Mouse (Mus musculus): Measurements from ENCODE around the gene Krtap6-5. TPM values are rescaled to one million over a fixed set of nuclear protein-coding genes. Genes with fewer than 3 reads are reported as not detected.

Gene Krtap6-5
- polyA plus RNA-seq, 1 experiment from 2014 or later: not detected

- WGBS: 85% methylated on average over 5 of the region's 5 CpGs
- no peak within 1 kb of the TSS for H3K27ac ChIP-seq (ENCODE audit: low read depth, low read length)
- no peak within 1 kb of the TSS for H3K4me3 ChIP-seq (ENCODE audit: low read depth, low read length)
- no peak within 1 kb of the TSS for H3K9ac ChIP-seq (ENCODE audit: low read depth, low read length)
- H3K36me3 ChIP-seq (ENCODE audit: control insufficient read depth, insufficient read depth): no peaks in the 10 kb centered on the region
- H3K27me3 ChIP-seq (replicated peaks; ENCODE audit: control insufficient read depth, insufficient read depth, low read length): no peaks in the 10 kb centered on the region
- H3K9me3 ChIP-seq (ENCODE audit: control insufficient read depth): no peaks in the 10 kb centered on the region
- no peak within 1 kb of the TSS for H3K4me2 ChIP-seq (replicated peaks; ENCODE audit: low read depth)
- TF ChIP-seq CTCF (IDR thresholded peaks at IDR 0.05; ENCODE audit: low read depth): no peak
- H3K4me1 ChIP-seq (replicated peaks; ENCODE audit: control insufficient read depth, insufficient read depth, low read length): no peaks in the 10 kb centered on the region
- ATAC-seq: no peak
Measured at GRCm38 (mm10) chr16:89010659-89011058, 37.0 kb downstream of the Krtap6-5 start, which contains the start of gene Krtap22-2. Gene Krtap22-2 (minus strand): TSS chr16:89010759.

Other genes starting within 250 kb of the Krtap6-5 start
- not detected in 2 replicates for gene Gm20741, start 235.7 kb downstream of the Krtap6-5 start, polyA plus RNA-seq (2015; fragmentation: Nextera tagmentation; extraction: Ambion mirVana)
- gene Krtap15, start 227.7 kb downstream of the Krtap6-5 start, polyA plus RNA-seq (2015; fragmentation: Nextera tagmentation; extraction: Ambion mirVana): not detected in 2 replicates
- gene Krtap14, start 221.7 kb downstream of the Krtap6-5 start, polyA plus RNA-seq (2015; fragmentation: Nextera tagmentation; extraction: Ambion mirVana): not detected in 2 replicates
- gene Krtap19-1, start 178.5 kb downstream of the Krtap6-5 start, polyA plus RNA-seq (2015; fragmentation: Nextera tagmentation; extraction: Ambion mirVana): not detected in 2 replicates
- gene Krtap19-2, start 173.6 kb downstream of the Krtap6-5 start, polyA plus RNA-seq (2015; fragmentation: Nextera tagmentation; extraction: Ambion mirVana): not detected in 2 replicates
- gene Krtap19-3, start 169.8 kb downstream of the Krtap6-5 start, polyA plus RNA-seq (2015; fragmentation: Nextera tagmentation; extraction: Ambion mirVana): not detected in 2 replicates
- gene Krtap19-4, start 162.8 kb downstream of the Krtap6-5 start, polyA plus RNA-seq (2015; fragmentation: Nextera tagmentation; extraction: Ambion mirVana): not detected in 2 replicates
- gene Krtap19-5, start 151.4 kb downstream of the Krtap6-5 start, polyA plus RNA-seq (2015; fragmentation: Nextera tagmentation; extraction: Ambion mirVana): not detected in 2 replicates
- not detected in 2 replicates for gene Krtap19-9b, start 115.6 kb downstream of the Krtap6-5 start, polyA plus RNA-seq (2015; fragmentation: Nextera tagmentation; extraction: Ambion mirVana)
- not detected in 2 replicates for gene Krtap16-3, start 85.0 kb downstream of the Krtap6-5 start, polyA plus RNA-seq (2015; fragmentation: Nextera tagmentation; extraction: Ambion mirVana)
- gene Krtap22-2, start 37.1 kb downstream of the Krtap6-5 start, polyA plus RNA-seq (2015; fragmentation: Nextera tagmentation; extraction: Ambion mirVana): not detected in 2 replicates
- gene Gm10229, start 32.6 kb downstream of the Krtap6-5 start, polyA plus RNA-seq (2015; fragmentation: Nextera tagmentation; extraction: Ambion mirVana): not detected in 2 replicates
- not detected in 2 replicates for gene Krtap6-1, start 16.2 kb downstream of the Krtap6-5 start, polyA plus RNA-seq (2015; fragmentation: Nextera tagmentation; extraction: Ambion mirVana)
- gene Gm10228, start 6.4 kb downstream of the Krtap6-5 start, polyA plus RNA-seq (2015; fragmentation: Nextera tagmentation; extraction: Ambion mirVana): not detected in 2 replicates
- not detected in 2 replicates for gene 1110025L11Rik, start 16.1 kb upstream of the Krtap6-5 start, polyA plus RNA-seq (2015; fragmentation: Nextera tagmentation; extraction: Ambion mirVana)
- not detected in 2 replicates for gene Krtap6-3, start 36.1 kb upstream of the Krtap6-5 start, polyA plus RNA-seq (2015; fragmentation: Nextera tagmentation; extraction: Ambion mirVana)
- not detected in 2 replicates for gene Gm6358, start 93.0 kb upstream of the Krtap6-5 start, polyA plus RNA-seq (2015; fragmentation: Nextera tagmentation; extraction: Ambion mirVana)
- not detected in 2 replicates for gene Gm10061, start 103.2 kb upstream of the Krtap6-5 start, polyA plus RNA-seq (2015; fragmentation: Nextera tagmentation; extraction: Ambion mirVana)
- gene Gm9789, start 110.1 kb upstream of the Krtap6-5 start, polyA plus RNA-seq (2015; fragmentation: Nextera tagmentation; extraction: Ambion mirVana): not detected in 2 replicates
- not detected in 2 replicates for gene Gm7735, start 121.6 kb upstream of the Krtap6-5 start, polyA plus RNA-seq (2015; fragmentation: Nextera tagmentation; extraction: Ambion mirVana)
- not detected in 2 replicates for gene 1110057P08Rik, start 126.9 kb upstream of the Krtap6-5 start, polyA plus RNA-seq (2015; fragmentation: Nextera tagmentation; extraction: Ambion mirVana)
- not detected in 2 replicates for gene Krtap20-2, start 158.0 kb upstream of the Krtap6-5 start, polyA plus RNA-seq (2015; fragmentation: Nextera tagmentation; extraction: Ambion mirVana)